Mouse (Mus musculus) forebrain, embryonic 13.5 days (tissue): ENCODE data around the gene Zfp385a. TPM values are rescaled to one million over a fixed set of nuclear protein-coding genes. Genes with fewer than 3 reads are reported as not detected.

Experiments
- ATAC-seq: fragments of 200-750 bp; cut with Nextera tagmentation; 2 replicates; pipeline ENCODE4 v1.8.0; 2017
- H3K27ac ChIP-seq: fragments of 300-500 bp; sonication (generic); 2 replicates; pipeline ENCODE4 v1.5.1; 2015; ENCODE audit warnings: inconsistent platforms, mild to moderate bottlenecking, moderate library complexity
- H3K27me3 ChIP-seq: fragments of 300-500 bp; sonication (generic); 2 replicates; pipeline ENCODE4 v1.6.1; 2015; ENCODE audit warnings: mild to moderate bottlenecking, inconsistent platforms
- H3K36me3 ChIP-seq: fragments of 300-500 bp; sonication (generic); 2 replicates; pipeline ENCODE4 v1.6.1; 2015; ENCODE audit warnings: mild to moderate bottlenecking, inconsistent platforms; ENCODE audit not compliant: poor library complexity, severe bottlenecking
- H3K4me1 ChIP-seq: fragments of 300-500 bp; sonication (generic); 2 replicates; pipeline ENCODE4 v1.6.1; 2015; ENCODE audit warnings: inconsistent platforms
- H3K4me2 ChIP-seq: fragments of 300-500 bp; sonication (generic); 2 replicates; pipeline ENCODE4 v1.6.1; 2015; ENCODE audit warnings: inconsistent platforms, mild to moderate bottlenecking, moderate library complexity
- H3K4me3 ChIP-seq: fragments of 300-500 bp; sonication (generic); 2 replicates; pipeline ENCODE4 v1.5.1; 2015; ENCODE audit warnings: mild to moderate bottlenecking, inconsistent platforms
- H3K9ac ChIP-seq: fragments of 300-500 bp; sonication (generic); 2 replicates; pipeline ENCODE4 v1.6.1; 2015; ENCODE audit warnings: mild to moderate bottlenecking, inconsistent platforms
- H3K9me3 ChIP-seq: fragments of 300-500 bp; sonication (generic); replicated peaks from 2 replicates; pipeline ENCODE4 v1.6.1; 2016; ENCODE audit warnings: inconsistent platforms
- WGBS: fragments of 180-500 bp; shearing (Covaris S2); methylation state at CpG from one replicate; pipeline ENCODE4 v1.1.7; 2015; 5-methylcytosine and 5-hydroxymethylcytosine counted together
- polyA plus RNA-seq: library from polyadenylated mRNA; unstranded; fragments of >200 nt; fragmentation: Nextera tagmentation; extraction: Ambion mirVana; gene quantifications from 2 replicates; pipeline ENCODE4 v1.2.1, GENCODE M21; 2015

The Zfp385a gene
- polyA plus RNA-seq, 1 experiment from 2014 or later: 11.3 TPM

GRCm38 (mm10) chr15:103343556-103343955, 3.7 kb upstream of the Zfp385a start:
- Histone ChIP-seq H3K4me2 (no peak overlapping the region), H3K4me1 (peaks cover 21% of the 10 kb centered on the region), H3K27ac (no peak overlapping the region), H3K36me3 (peaks cover 13% of the 10 kb centered on the region), H3K9me3 (no peaks in the 10 kb centered on the region), H3K27me3 (peaks cover 37% of the 10 kb centered on the region), H3K4me3 (no peak overlapping the region), H3K9ac (no peak overlapping the region)
- ATAC-seq: no peak

GRCm38 (mm10) chr15:103343008-103343407, 3.1 kb upstream of the Zfp385a start:
- WGBS: 77% methylated on average over 2 of the region's 3 CpGs
- Histone ChIP-seq H3K4me3 (no peak overlapping the region), H3K4me2 (no peak overlapping the region), H3K9me3 (no peaks in the 10 kb centered on the region), H3K4me1 (peaks cover 21% of the 10 kb centered on the region), H3K9ac (no peak overlapping the region), H3K36me3 (peaks cover 13% of the 10 kb centered on the region), H3K27ac (no peak overlapping the region), H3K27me3 (peaks cover 42% of the 10 kb centered on the region)
- ATAC-seq: no peak

- H3K27me3 ChIP-seq: peaks cover 47% of the 10 kb centered on the region
- H3K4me2 ChIP-seq: no peak overlapping the region
- no peaks in the 10 kb centered on the region for H3K9me3 ChIP-seq
- no peak overlapping the region for H3K27ac ChIP-seq
- ATAC-seq: 0 out of 2 replicates have a peak, but pooled peaks have one; percentile 1
- H3K36me3 ChIP-seq: peaks cover 13% of the 10 kb centered on the region
- peaks cover 21% of the 10 kb centered on the region for H3K4me1 ChIP-seq
- no peak overlapping the region for H3K4me3 ChIP-seq
- WGBS: 11% methylated on average over 4 of the region's 4 CpGs
- no peak overlapping the region for H3K9ac ChIP-seq
Measured at GRCm38 (mm10) chr15:103342415-103342814, 2.5 kb upstream of the Zfp385a start.

- H3K27me3 ChIP-seq: peaks cover 51% of the 10 kb centered on the region
- H3K36me3 ChIP-seq: peaks cover 13% of the 10 kb centered on the region
- H3K27ac ChIP-seq: no peak overlapping the region
- H3K4me3 ChIP-seq: no peak overlapping the region
- 47% methylated on average over 8 of the region's 8 CpGs for WGBS
- no peaks in the 10 kb centered on the region for H3K9me3 ChIP-seq
- no peak for ATAC-seq
- peaks cover 21% of the 10 kb centered on the region for H3K4me1 ChIP-seq
- no peak overlapping the region for H3K4me2 ChIP-seq
- no peak overlapping the region for H3K9ac ChIP-seq
Measured at GRCm38 (mm10) chr15:103341547-103341946, 1.7 kb upstream of the Zfp385a start.

- no peak overlapping the region; the same call in 1 of the 2 replicates for H3K9ac ChIP-seq
- peaks cover 10% of the 10 kb centered on the region for H3K36me3 ChIP-seq
- H3K4me2 ChIP-seq: peak overlapping the region; percentile 87
- ATAC-seq: no peak
- H3K4me3 ChIP-seq: peak overlapping the region; percentile 54; the same call in 1 of the 2 replicates
- peaks cover 51% of the 10 kb centered on the region for H3K27me3 ChIP-seq
- H3K9me3 ChIP-seq: no peaks in the 10 kb centered on the region
- H3K27ac ChIP-seq: no peak overlapping the region
- WGBS: 22% methylated on average over 4 of the region's 4 CpGs
- H3K4me1 ChIP-seq: peaks cover 21% of the 10 kb centered on the region
Measured at GRCm38 (mm10) chr15:103340786-103341185, 893 bp upstream of the Zfp385a start.

- Histone ChIP-seq H3K4me2 (peak overlapping the region; percentile 87), H3K4me1 (peaks cover 26% of the 10 kb centered on the region), H3K4me3 (peak overlapping the region; percentile 54), H3K36me3 (peaks cover 3% of the 10 kb centered on the region; the same call in 1 of the 2 replicates), H3K27me3 (peaks cover 51% of the 10 kb centered on the region), H3K9me3 (no peaks in the 10 kb centered on the region), H3K9ac (peak overlapping the region; percentile 63), H3K27ac (no peak overlapping the region)
- ATAC-seq: peak; percentile 41
- WGBS: 8% methylated on average over 28 of the region's 31 CpGs
Measured at GRCm38 (mm10) chr15:103339166-103339960, 530 bp downstream of the Zfp385a start.

GRCm38 (mm10) chr15:103338829-103339165, 1.1 kb downstream of the Zfp385a start:
- WGBS: 38% methylated on average over 4 of the region's 4 CpGs
- peaks cover 32% of the 10 kb centered on the region for H3K4me1 ChIP-seq
- no peak overlapping the region for H3K27ac ChIP-seq
- peak overlapping the region; percentile 87 for H3K4me2 ChIP-seq
- peaks cover 51% of the 10 kb centered on the region for H3K27me3 ChIP-seq
- H3K36me3 ChIP-seq: no peaks in the 10 kb centered on the region
- peak overlapping the region; percentile 54; the same call in 1 of the 2 replicates for H3K4me3 ChIP-seq
- peak overlapping the region; percentile 63; the same call in 1 of the 2 replicates for H3K9ac ChIP-seq
- ATAC-seq: no peak
- H3K9me3 ChIP-seq: no peaks in the 10 kb centered on the region

- Histone ChIP-seq H3K4me3 (no peak overlapping the region), H3K9ac (no peak overlapping the region), H3K4me1 (peaks cover 41% of the 10 kb centered on the region), H3K36me3 (no peaks in the 10 kb centered on the region), H3K4me2 (no peak overlapping the region), H3K27ac (no peak overlapping the region), H3K27me3 (peaks cover 50% of the 10 kb centered on the region), H3K9me3 (no peaks in the 10 kb centered on the region)
- WGBS: 19% methylated on average over 11 of the region's 11 CpGs
- ATAC-seq: no peak
Measured at GRCm38 (mm10) chr15:103336996-103337667, 2.8 kb downstream of the Zfp385a start.

- H3K36me3 ChIP-seq: no peaks in the 10 kb centered on the region
- H3K4me2 ChIP-seq: no peak overlapping the region
- H3K4me1 ChIP-seq: peaks cover 37% of the 10 kb centered on the region
- ATAC-seq: no peak
- no peak overlapping the region for H3K4me3 ChIP-seq
- H3K9ac ChIP-seq: no peak overlapping the region
- peaks cover 36% of the 10 kb centered on the region for H3K27me3 ChIP-seq
- 29% methylated on average over 7 of the region's 7 CpGs for WGBS
- no peaks in the 10 kb centered on the region for H3K9me3 ChIP-seq
- H3K27ac ChIP-seq: no peak overlapping the region
Measured at GRCm38 (mm10) chr15:103335488-103336235, 4.2 kb downstream of the Zfp385a start.

- Histone ChIP-seq H3K9me3 (no peaks in the 10 kb centered on the region), H3K4me2 (no peak overlapping the region), H3K27me3 (peaks cover 30% of the 10 kb centered on the region), H3K4me1 (peaks cover 31% of the 10 kb centered on the region), H3K36me3 (no peaks in the 10 kb centered on the region), H3K9ac (no peak overlapping the region), H3K4me3 (no peak overlapping the region), H3K27ac (no peak overlapping the region; the same call in 1 of the 2 replicates)
- ATAC-seq: no peak
- WGBS: 61% methylated on average over 3 of the region's 3 CpGs
Measured at GRCm38 (mm10) chr15:103335040-103335439, 4.9 kb downstream of the Zfp385a start.

GRCm38 (mm10) chr15:103334194-103334593, 5.7 kb downstream of the Zfp385a start:
- Histone ChIP-seq H3K4me3 (no peak overlapping the region), H3K36me3 (no peaks in the 10 kb centered on the region), H3K27me3 (peaks cover 21% of the 10 kb centered on the region), H3K4me2 (peak overlapping the region; percentile 6; the same call in 1 of the 2 replicates), H3K4me1 (peaks cover 23% of the 10 kb centered on the region), H3K27ac (no peak overlapping the region), H3K9me3 (no peaks in the 10 kb centered on the region), H3K9ac (no peak overlapping the region)
- 0% methylated on average over 2 of the region's 2 CpGs for WGBS
- ATAC-seq: peak; percentile 2; the same call in 1 of the 2 replicates

- H3K4me2 ChIP-seq: peak overlapping the region; percentile 6; the same call in 1 of the 2 replicates
- WGBS: 47% methylated on average over 5 of the region's 5 CpGs
Measured at GRCm38 (mm10) chr15:103333738-103334137, 6.2 kb downstream of the Zfp385a start.

More at GRCm38 (mm10) chr15:103333738-103334137, 6.2 kb downstream of the Zfp385a start:
- H3K4me1 ChIP-seq: peaks cover 20% of the 10 kb centered on the region
- no peak overlapping the region for H3K4me3 ChIP-seq
- H3K36me3 ChIP-seq: no peaks in the 10 kb centered on the region
- ATAC-seq: no peak
- H3K9ac ChIP-seq: no peak overlapping the region
- H3K9me3 ChIP-seq: no peaks in the 10 kb centered on the region
- H3K27me3 ChIP-seq: peaks cover 16% of the 10 kb centered on the region
- no peak overlapping the region for H3K27ac ChIP-seq
